Mouse (Mus musculus) gastrocnemius, adult 2 months (tissue): ENCODE measurements at regions not wholly inside any gene's neighbourhood (a gene's known extent, or its start where the extent isn't known, plus 50 kb on each side); places are given as distances from the start of the nearest gene placed in this dataset.

Experiments
- DNase-seq: peaks from one replicate; pipeline ENCODE4 v3.0.0; 2022
- H3K27ac ChIP-seq: fragments of 200-600 bp; 2 replicates; pipeline ENCODE4 v1.8.1; 2022; ENCODE audit warnings: mild to moderate bottlenecking
- H3K4me3 ChIP-seq: fragments of 200-600 bp; 2 replicates; pipeline ENCODE4 v1.8.1; 2022; ENCODE audit warnings: mild to moderate bottlenecking, moderate library complexity
- CTCF ChIP-seq: fragments of 200-600 bp; IDR thresholded peaks from 2 replicates; pipeline ENCODE4 v1.8.1; 2022; ENCODE audit warnings: antibody characterized with exemption, mild to moderate bottlenecking, moderate library complexity
- intact Hi-C: fragments of 180-260 bp; cut with DNase I; formaldehyde crosslinking; loops from one replicate; pipeline ENCODE4 v1.15.1; 2025

- no peak for TF ChIP-seq CTCF
- peak overlapping the region; percentile 43 for H3K4me3 ChIP-seq
- no peak for DNase-seq
- intact Hi-C loops = loop anchor here (5.0 kb wide), 2 partner anchors 261 to 581 kb away; no protein-coding TSS in a partner anchor
- H3K27ac ChIP-seq = peak overlapping the region; percentile 32
These were observed 51.2 kb upstream of the Pja2 start for GRCm38 (mm10) chr17:64382894-64383293.

- Histone ChIP-seq H3K4me3 (peak overlapping the region; percentile 43), H3K27ac (peak overlapping the region; percentile 32)
- intact Hi-C loops = loop anchor here (5.0 kb wide), 2 partner anchors 261 to 581 kb away; no protein-coding TSS in a partner anchor
- peak; percentile 67 for TF ChIP-seq CTCF
- DNase-seq = peak; percentile 47
These were observed 51.9 kb upstream of the Pja2 start for GRCm38 (mm10) chr17:64383600-64383999.

- Histone ChIP-seq H3K27ac (no peak overlapping the region), H3K4me3 (no peak overlapping the region)
- no peak for DNase-seq
- TF ChIP-seq CTCF = no peak
- intact Hi-C loops = no loop called here
These were observed 58.6 kb upstream of the Pja2 start for GRCm38 (mm10) chr17:64390349-64390748.

GRCm38 (mm10) chr17:64397254-64397897, 65.7 kb upstream of the Pja2 start:
- TF ChIP-seq CTCF = no peak
- intact Hi-C loops = no loop called here
- Histone ChIP-seq H3K4me3 (peak overlapping the region; percentile 43), H3K27ac (no peak overlapping the region)
- DNase-seq = no peak

- DNase-seq = no peak
- Histone ChIP-seq H3K27ac (no peak overlapping the region), H3K4me3 (peak overlapping the region; percentile 43; the same call in 1 of the 2 replicates)
- intact Hi-C loops = no loop called here
- no peak for TF ChIP-seq CTCF
These were observed 66.5 kb upstream of the Pja2 start for GRCm38 (mm10) chr17:64398114-64398692.

- no peak for TF ChIP-seq CTCF
- H3K27ac ChIP-seq = no peak overlapping the region
- DNase-seq = no peak
- no peak overlapping the region for H3K4me3 ChIP-seq
- intact Hi-C loops = no loop called here
These were observed 67.0 kb upstream of the Pja2 start for GRCm38 (mm10) chr17:64398708-64399107.

- no peak overlapping the region for H3K27ac ChIP-seq
- no peak for TF ChIP-seq CTCF
- intact Hi-C loops = no loop called here
- DNase-seq = no peak
- no peak overlapping the region for H3K4me3 ChIP-seq
These were observed 75.1 kb upstream of the Pja2 start for GRCm38 (mm10) chr17:64406742-64407254.

GRCm38 (mm10) chr17:64407255-64408011, 75.7 kb upstream of the Pja2 start:
- TF ChIP-seq CTCF = no peak
- Histone ChIP-seq H3K4me3 (no peak overlapping the region), H3K27ac (no peak overlapping the region)
- no peak for DNase-seq
- intact Hi-C loops = no loop called here

GRCm38 (mm10) chr17:64425811-64426210, 94.1 kb upstream of the Pja2 start:
- no peak for DNase-seq
- intact Hi-C loops = no loop called here
- Histone ChIP-seq H3K4me3 (no peak overlapping the region), H3K27ac (no peak overlapping the region)
- TF ChIP-seq CTCF = no peak

GRCm38 (mm10) chr17:64426536-64426935, 94.8 kb upstream of the Pja2 start:
- DNase-seq = no peak
- TF ChIP-seq CTCF = no peak
- intact Hi-C loops = no loop called here
- no peak overlapping the region for H3K4me3 ChIP-seq
- H3K27ac ChIP-seq = no peak overlapping the region

- H3K4me3 ChIP-seq = no peak overlapping the region
- TF ChIP-seq CTCF = no peak
- DNase-seq = no peak
- intact Hi-C loops = no loop called here
- H3K27ac ChIP-seq = no peak overlapping the region
These were observed 107.9 kb upstream of the Pja2 start for GRCm38 (mm10) chr17:64439571-64439970.

- no peak overlapping the region for H3K4me3 ChIP-seq
- no peak for DNase-seq
- intact Hi-C loops = no loop called here
- H3K27ac ChIP-seq = no peak overlapping the region
- no peak for TF ChIP-seq CTCF
These were observed 123.0 kb upstream of the Pja2 start for GRCm38 (mm10) chr17:64454736-64455135.

- TF ChIP-seq CTCF = no peak
- no peak for DNase-seq
- H3K27ac ChIP-seq = no peak overlapping the region
- intact Hi-C loops = no loop called here
- H3K4me3 ChIP-seq = no peak overlapping the region
These were observed 134.3 kb upstream of the Man2a1 start for GRCm38 (mm10) chr17:64466273-64466672.
